Comparison of ENCODE assay signal across 8 mouse cellular contexts in genomic region chr19:9954055-9954810, GRCm38 (mm10). TPM values are rescaled to one million over a fixed set of nuclear protein-coding genes. Genes with fewer than 3 reads are reported as not detected.
DNase-seq lines count a peak whose midpoint lies in the region; ATAC-seq and TF ChIP-seq lines count a peak whose summit lies in the region.

No protein-coding gene starts in this region.

- DNase-seq in adrenal gland, adult 8-10 months, result peak; percentile 89
- DNase-seq in cerebellum, postnatal 36 days, result peak; percentile 7 to 8
- DNase-seq in gastrocnemius, postnatal 10 days, result peak; percentile 75
- peak; percentile 78 for DNase-seq in hindbrain, postnatal 0 days (ENCODE audit: low spot score)
- peak; percentile 43 to 49 for DNase-seq in left cerebral cortex, adult 18-20 months (ENCODE audit: low spot score in 2 of 2)
- DNase-seq in lung, postnatal 14 days, result peak; percentile 88
- peak; percentile 43 to 74 for DNase-seq in right cerebral cortex, adult 2 months (ENCODE audit: low spot score in 2 of 2)

- H3K9me3 ChIP-seq in hindbrain, postnatal 0 days (ENCODE audit: low read length), result no peaks in the 10 kb centered on the region

- peak; percentile 85 for ATAC-seq in hindbrain, postnatal 0 days
- no peak for ATAC-seq in erythroblast, adult 5-6 weeks (replicated peaks; ENCODE audit: low FRiP score, poor library complexity, severe bottlenecking)

- H3K9ac ChIP-seq in hindbrain, postnatal 0 days (replicated peaks; ENCODE audit: low read length), result 0 out of 2 replicates have a peak overlapping the region, but pooled peaks have one; percentile 9

- H3K4me3 ChIP-seq in hindbrain, postnatal 0 days (ENCODE audit: low read length), result no peak overlapping the region

- H3K27me3 ChIP-seq in hindbrain, postnatal 0 days (ENCODE audit: insufficient read depth, low read length), result no peaks in the 10 kb centered on the region

- 33% methylated on average over 7 of the region's 7 CpGs for WGBS in hindbrain, postnatal 0 days

- peak overlapping the region; percentile 82 for H3K27ac ChIP-seq in hindbrain, postnatal 0 days

- no peaks in the 10 kb centered on the region for H3K36me3 ChIP-seq in hindbrain, postnatal 0 days (ENCODE audit: insufficient read depth, low read length)

- TF ChIP-seq CTCF in hindbrain, postnatal 0 days (IDR thresholded peaks at IDR 0.05; ENCODE audit: low read depth), result no peak

- no peaks in the 10 kb centered on the region; the same call in 1 of the 2 replicates for H3K4me1 ChIP-seq in hindbrain, postnatal 0 days (ENCODE audit: insufficient read depth, low read length)

- H3K4me2 ChIP-seq in hindbrain, postnatal 0 days (ENCODE audit: low read depth, low read length), result peak overlapping the region; percentile 18; the same call in 1 of the 2 replicates

RNA-seq across cellular contexts. Expression of gene Fth1, which starts 26.2 kb away (rescaled TPM):
- 1,000 to 10,000 TPM; 2,860 to 3,469 (median 3,019) TPM for total RNA-seq in adrenal gland, adult 8-10 months (2022)
- total RNA-seq in gastrocnemius, postnatal 10 days (2021), result 1,000 to 10,000 TPM; 2,152 to 2,273 TPM
- 301 and 443 TPM in 2 replicates for total RNA-seq in hindbrain, postnatal 0 days (2014; rRNA removed)
- 2,616 and 2,786 TPM in 2 replicates for polyA plus RNA-seq in hindbrain, postnatal 0 days (2015; fragmentation: Nextera tagmentation; extraction: Ambion mirVana)
- 1,000 to 10,000 TPM; 2,362 to 2,428 TPM for total RNA-seq in left cerebral cortex, adult 18-20 months (2021)
- total RNA-seq in erythroblast, adult 5-6 weeks (2015; ENCODE audit: low replicate concordance), result 939 and 1,145 TPM in 2 replicates
- 1,067 and 1,257 TPM in 2 replicates for total RNA-seq in erythroblast, adult 5-6 weeks (2017; ENCODE audit: low replicate concordance)

RNA-seq across cellular contexts. Expression of gene Best1, which starts 47.2 kb away (rescaled TPM):
- total RNA-seq in adrenal gland, adult 8-10 months (2022), result 1 to 10 TPM in 1 of 4 experiments, under 1 TPM in 3; 0.15 to 1.0 (median 0.44) TPM
- total RNA-seq in gastrocnemius, postnatal 10 days (2021), result 1 to 10 TPM in 1 of 2 experiments, under 1 TPM in 1; 0.59 to 1.1 TPM
- 0.86 and 1.5 TPM in 2 replicates for total RNA-seq in hindbrain, postnatal 0 days (2014; rRNA removed)
- 2.6 and 3.0 TPM in 2 replicates for polyA plus RNA-seq in hindbrain, postnatal 0 days (2015; fragmentation: Nextera tagmentation; extraction: Ambion mirVana)
- total RNA-seq in left cerebral cortex, adult 18-20 months (2021), result 1 to 10 TPM; 1.0 to 1.1 TPM
- total RNA-seq in erythroblast, adult 5-6 weeks (2015; ENCODE audit: low replicate concordance), result not detected in 2 replicates
- not detected in 2 replicates for total RNA-seq in erythroblast, adult 5-6 weeks (2017; ENCODE audit: low replicate concordance)

RNA-seq across cellular contexts. Expression of gene Rab3il1, which starts 47.2 kb away (rescaled TPM):
- 10 to 100 TPM in 2 of 4 experiments, 1 to 10 TPM in 2; 6.5 to 13.3 (median 9.5) TPM for total RNA-seq in adrenal gland, adult 8-10 months (2022)
- total RNA-seq in gastrocnemius, postnatal 10 days (2021), result 10 to 100 TPM; 15.0 to 18.9 TPM
- 19.7 and 23.0 TPM in 2 replicates for total RNA-seq in hindbrain, postnatal 0 days (2014; rRNA removed)
- polyA plus RNA-seq in hindbrain, postnatal 0 days (2015; fragmentation: Nextera tagmentation; extraction: Ambion mirVana), result 20.1 and 22.2 TPM in 2 replicates
- total RNA-seq in left cerebral cortex, adult 18-20 months (2021), result 10 to 100 TPM in 1 of 2 experiments, 1 to 10 TPM in 1; 9.6 to 10.2 TPM
- 263 and 307 TPM in 2 replicates for total RNA-seq in erythroblast, adult 5-6 weeks (2015; ENCODE audit: low replicate concordance)
- total RNA-seq in erythroblast, adult 5-6 weeks (2017; ENCODE audit: low replicate concordance), result 530 and 535 TPM in 2 replicates

RNA-seq across cellular contexts. Expression of gene Incenp, which starts 54.9 kb away (rescaled TPM):
- 10 to 100 TPM; 13.3 to 19.8 (median 18.5) TPM for total RNA-seq in adrenal gland, adult 8-10 months (2022)
- total RNA-seq in gastrocnemius, postnatal 10 days (2021), result 10 to 100 TPM; 16.2 to 20.5 TPM
- 11.4 and 16.2 TPM in 2 replicates for total RNA-seq in hindbrain, postnatal 0 days (2014; rRNA removed)
- polyA plus RNA-seq in hindbrain, postnatal 0 days (2015; fragmentation: Nextera tagmentation; extraction: Ambion mirVana), result 26.4 and 27.2 TPM in 2 replicates
- total RNA-seq in left cerebral cortex, adult 18-20 months (2021), result 10 to 100 TPM; 31.2 to 37.3 TPM
- 111 and 127 TPM in 2 replicates for total RNA-seq in erythroblast, adult 5-6 weeks (2015; ENCODE audit: low replicate concordance)
- 137 and 289 TPM in 2 replicates for total RNA-seq in erythroblast, adult 5-6 weeks (2017; ENCODE audit: low replicate concordance)

Comparison
In these comparisons a context has a peak if more than half of its experiments do, and no peak if none do; other contexts are left out.
1. DNase-seq: peak in every context shown above with its lines; median percentile 89 in adrenal gland, adult 8-10 months; 88 in lung, postnatal 14 days; 78 in hindbrain, postnatal 0 days; 75 in gastrocnemius, postnatal 10 days; 58 in right cerebral cortex, adult 2 months; 46 in left cerebral cortex, adult 18-20 months; 8 in cerebellum, postnatal 36 days.
2. RNA of gene Rab3il1, which starts 47.2 kb away (total RNA-seq): 263 to 535 TPM in erythroblast, adult 5-6 weeks; 19.7 to 23.0 TPM in hindbrain, postnatal 0 days, 15.0 to 18.9 TPM in gastrocnemius, postnatal 10 days, 6.5 to 13.3 TPM in adrenal gland, adult 8-10 months and 9.6 to 10.2 TPM in left cerebral cortex, adult 18-20 months; every median in the first group is over 10 times any median in the second.